Mouse (Mus musculus): ENCODE data around the gene Gm32717.
"Not testable (repeated sequence)": the region's sequence is repeated elsewhere in the genome, so short reads cannot be mapped to it uniquely, and the experiment has no call there.

Gm32717 gene

GRCm38 (mm10) chr10:118240680-118241079 is at the start of gene Gm32717:
Gene Gm32717, minus strand, starts transcription at chr10:118240780.
- not testable (repeated sequence) for ATAC-seq (ENCODE audit: insufficient number of reproducible peaks, low FRiP score, low TSS enrichment)

DNA sequence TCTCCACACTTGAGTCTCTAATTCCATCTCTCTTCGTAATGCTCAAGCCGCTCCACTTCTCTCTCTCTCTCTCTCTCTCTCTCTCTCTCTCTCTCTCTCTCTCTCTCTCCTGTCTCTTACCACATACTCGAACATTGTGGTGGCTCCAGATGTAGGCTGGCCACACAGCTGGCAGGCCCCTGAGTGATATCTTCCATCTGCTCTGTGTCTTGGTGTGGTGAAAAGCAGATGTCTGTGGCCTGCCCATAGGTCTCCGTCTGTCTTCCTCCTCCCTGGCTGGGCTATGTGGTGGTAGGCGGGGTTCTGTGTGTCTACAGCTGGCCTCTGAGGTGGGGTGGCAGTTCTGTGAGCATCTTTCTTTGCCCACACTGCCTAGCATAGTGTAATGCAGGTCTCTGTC is 42.4 kb upstream of the Gm32717 start:
- not testable (repeated sequence) for ATAC-seq (ENCODE audit: insufficient number of reproducible peaks, low FRiP score, low TSS enrichment)

GRCm38 (mm10) chr10:118282565-118282964 is 42.0 kb upstream of the Gm32717 start:
- ATAC-seq (ENCODE audit: insufficient number of reproducible peaks, low FRiP score, low TSS enrichment): not testable (repeated sequence)

DNA sequence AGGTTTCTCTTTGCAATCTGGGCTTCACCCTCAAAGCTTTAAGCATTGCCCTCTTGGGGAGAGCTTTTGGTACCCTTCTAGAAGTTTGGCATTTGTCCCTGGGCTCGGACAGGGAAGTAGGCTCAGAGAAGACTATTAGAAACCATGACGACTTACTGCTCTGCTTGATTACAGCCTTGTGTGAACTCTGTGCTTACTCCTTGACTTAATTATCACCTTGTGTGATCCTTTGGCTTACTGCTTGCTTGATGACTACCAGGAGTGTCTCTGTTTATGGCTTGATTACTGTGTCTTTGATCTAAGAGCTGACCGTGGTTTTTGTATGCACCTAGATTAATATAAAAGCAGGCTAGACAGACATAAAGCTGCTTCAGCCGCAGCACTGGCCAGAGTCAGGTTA is 37.5 kb upstream of the Gm32717 start:
- ATAC-seq (ENCODE audit: insufficient number of reproducible peaks, low FRiP score, low TSS enrichment): not testable (repeated sequence)

DNA sequence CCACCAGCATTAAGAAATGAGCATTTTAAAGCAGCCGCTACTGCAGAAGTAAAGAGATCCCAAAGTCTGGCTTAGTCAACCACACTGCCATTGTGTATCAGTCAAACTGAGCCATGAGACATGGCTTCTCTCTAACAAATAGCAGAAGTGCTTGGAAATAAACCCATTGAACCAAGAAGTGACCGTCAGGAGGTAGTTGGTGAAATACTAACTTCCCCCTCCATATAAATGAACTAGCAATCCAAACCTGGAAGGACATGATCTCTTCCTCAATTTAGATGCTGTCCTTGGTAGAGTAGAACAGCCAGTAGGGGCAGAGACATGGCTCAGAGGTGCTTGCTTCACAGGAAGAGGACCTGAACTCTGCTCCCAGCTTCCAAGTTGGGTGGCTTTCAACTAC is 30.8 kb upstream of the Gm32717 start:
- ATAC-seq (ENCODE audit: insufficient number of reproducible peaks, low FRiP score, low TSS enrichment): not testable (repeated sequence)

DNA sequence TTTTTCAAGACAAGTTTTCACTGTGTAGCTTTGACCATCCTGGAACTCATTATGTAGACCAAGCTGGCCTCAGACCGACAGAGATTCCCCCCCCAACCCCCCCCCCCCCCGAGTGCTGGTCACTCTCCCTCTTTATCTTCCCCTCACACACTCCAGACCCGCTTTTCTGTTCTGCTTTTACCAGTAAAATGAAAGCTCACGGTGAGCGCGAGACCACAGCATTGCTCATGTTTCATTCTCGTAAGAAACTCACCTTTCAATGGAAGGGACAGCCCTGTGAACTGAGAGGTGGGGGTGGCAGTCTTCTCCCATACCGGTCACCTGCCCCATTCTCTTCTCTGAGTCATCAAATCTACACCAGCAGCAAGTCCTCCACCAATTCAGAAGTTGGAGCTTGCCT is 28.2 kb upstream of the Gm32717 start:
- not testable (repeated sequence) for ATAC-seq (ENCODE audit: insufficient number of reproducible peaks, low FRiP score, low TSS enrichment)

- not testable (repeated sequence) for ATAC-seq (ENCODE audit: insufficient number of reproducible peaks, low FRiP score, low TSS enrichment)
Measured at GRCm38 (mm10) chr10:118258388-118258787, 17.8 kb upstream of the Gm32717 start, which contains the start of gene Gm32802. Gene Gm32802, plus strand, starts transcription at chr10:118258688.

DNA sequence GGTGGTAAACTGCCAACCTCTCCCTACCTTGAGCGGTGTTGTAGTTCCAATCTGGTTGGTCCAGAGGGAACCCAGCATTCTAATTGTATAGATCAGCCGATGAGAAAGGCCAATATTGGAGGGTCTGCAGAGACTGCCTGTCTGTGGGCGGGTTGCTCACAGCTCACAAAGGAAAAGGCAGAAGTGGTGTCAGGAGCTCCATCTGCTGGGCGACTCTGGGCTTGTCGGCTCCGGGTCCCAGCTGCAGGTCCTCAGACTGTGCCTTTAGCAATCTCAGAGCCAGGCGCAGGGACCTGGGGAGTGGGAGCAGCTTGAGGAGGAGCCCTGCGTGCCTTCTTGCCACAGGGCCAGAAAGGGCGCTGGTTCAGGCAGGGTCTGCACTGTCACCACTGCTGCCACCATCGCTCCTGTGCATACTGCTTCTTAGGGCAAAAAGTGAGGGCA is 10.3 kb upstream of the Gm32717 start:
- ATAC-seq (ENCODE audit: insufficient number of reproducible peaks, low FRiP score, low TSS enrichment): no peak

DNA sequence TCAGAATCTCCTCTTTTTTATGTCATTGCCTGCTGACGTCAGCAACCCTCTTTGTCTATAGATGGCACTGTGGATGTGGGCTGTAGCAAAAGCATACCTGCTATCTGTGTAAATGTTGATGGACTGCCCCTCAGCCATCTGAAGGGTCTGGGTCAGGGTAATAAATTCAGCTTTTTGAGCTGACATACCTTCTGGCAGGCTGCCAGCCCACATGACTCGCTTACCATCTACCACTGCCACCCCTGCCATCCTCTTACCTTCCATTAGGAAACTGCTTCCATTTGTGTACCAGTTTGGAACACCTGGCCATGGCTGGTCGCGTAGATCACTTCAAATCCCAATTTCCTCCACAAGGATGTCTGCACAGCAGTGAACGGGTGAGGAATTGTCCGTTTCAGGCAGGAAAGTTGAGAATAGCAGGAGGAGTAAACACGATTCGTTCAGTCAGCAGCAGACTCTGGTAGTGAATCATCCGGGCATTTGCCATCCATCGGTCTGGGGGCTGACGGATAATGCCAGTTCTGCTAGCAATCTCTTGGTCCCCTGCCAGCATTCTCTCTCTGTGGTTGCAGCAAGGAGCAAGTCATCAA is 8.5 kb upstream of the Gm32717 start:
- ATAC-seq (ENCODE audit: insufficient number of reproducible peaks, low FRiP score, low TSS enrichment): not testable (repeated sequence)

GRCm38 (mm10) chr10:118232607-118233006 is 8.0 kb downstream of the Gm32717 start:
- not testable (repeated sequence) for ATAC-seq (ENCODE audit: insufficient number of reproducible peaks, low FRiP score, low TSS enrichment)

GRCm38 (mm10) chr10:118227629-118228028 is 13.0 kb downstream of the Gm32717 start:
- not testable (repeated sequence) for ATAC-seq (ENCODE audit: insufficient number of reproducible peaks, low FRiP score, low TSS enrichment)

GRCm38 (mm10) chr10:118215719-118216393 is 24.7 kb downstream of the Gm32717 start:
- not testable (repeated sequence) for ATAC-seq (ENCODE audit: insufficient number of reproducible peaks, low FRiP score, low TSS enrichment)

DNA sequence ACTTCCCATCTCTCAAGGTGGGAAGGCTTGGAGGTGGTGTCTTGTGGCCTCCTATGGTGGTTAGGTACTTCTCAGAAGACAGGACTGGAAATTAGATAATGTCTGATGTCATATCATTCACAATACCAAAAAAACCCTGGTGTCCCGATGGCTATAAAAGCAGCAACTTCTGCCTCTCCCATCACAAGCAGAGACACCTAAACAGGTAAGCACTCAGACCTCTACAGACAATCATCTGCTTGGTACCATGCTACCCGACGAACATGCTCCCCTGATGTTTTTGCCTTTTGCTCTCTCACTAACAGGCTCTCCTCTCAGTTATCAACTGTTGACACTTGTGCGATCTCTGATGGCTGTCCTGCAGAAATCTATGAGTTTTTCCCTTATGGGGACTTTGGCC is 35.9 kb downstream of the Gm32717 start, which contains the start of gene Il22:
Gene Il22 (plus strand): TSS at position 301 of the 400 bp plus-strand sequence.
- no peak for ATAC-seq (ENCODE audit: insufficient number of reproducible peaks, low FRiP score, low TSS enrichment)

- ATAC-seq (ENCODE audit: insufficient number of reproducible peaks, low FRiP score, low TSS enrichment): peak; percentile 58; the same call in 1 of the 2 replicates
Measured at GRCm38 (mm10) chr10:118195150-118195549, 45.4 kb downstream of the Gm32717 start.

Measured in cerebellum, adult (tissue).